Mouse (Mus musculus) small intestine, adult 2 months (tissue): ENCODE measurements around the gene Nme3. TPM values are rescaled to one million over a fixed set of nuclear protein-coding genes. Genes with fewer than 3 reads are reported as not detected.

Source experiments
- H3K27ac ChIP-seq: fragments of 200-500 bp; 2 replicates; pipeline ENCODE4 v1.5.1; 2012; ENCODE audit warnings: low read depth, low read length, control low read depth, inconsistent platforms; ENCODE audit not compliant: insufficient read depth
- H3K27me3 ChIP-seq: fragments of 200-500 bp; 2 replicates; pipeline ENCODE4 v1.6.1; 2012; ENCODE audit warnings: mild to moderate bottlenecking, moderate library complexity, low read length, inconsistent platforms; ENCODE audit not compliant: control insufficient read depth, insufficient read depth
- H3K36me3 ChIP-seq: fragments of 200-500 bp; 2 replicates; pipeline ENCODE4 v1.6.1; 2012; ENCODE audit warnings: mild to moderate bottlenecking, low read length, control low read depth, inconsistent platforms; ENCODE audit not compliant: control insufficient read depth, insufficient read depth
- H3K4me1 ChIP-seq: fragments of 200-500 bp; 2 replicates; pipeline ENCODE4 v1.6.1; 2012; ENCODE audit warnings: low read length, inconsistent platforms, mixed read lengths; ENCODE audit not compliant: control insufficient read depth, insufficient read depth, insufficient read length
- H3K4me3 ChIP-seq: fragments of 200-500 bp; 2 replicates; pipeline ENCODE4 v1.5.1; 2012; ENCODE audit warnings: low read depth, mild to moderate bottlenecking, control low read depth, inconsistent platforms, low read length, moderate library complexity
- CTCF ChIP-seq: fragments of 200-500 bp; IDR thresholded peaks from 2 replicates; pipeline ENCODE4 v1.5.1; 2012; ENCODE audit warnings: low read depth, mild to moderate bottlenecking, control low read depth, inconsistent platforms, low read length, moderate library complexity, mixed read lengths; ENCODE audit not compliant: insufficient replicate concordance, insufficient read length; ENCODE audit errors: extremely low read depth
- POLR2A ChIP-seq: fragments of 200-500 bp; IDR thresholded peaks from 2 replicates; pipeline ENCODE4 v1.6.1; 2012; ENCODE audit warnings: low read depth, mild to moderate bottlenecking, control low read depth, inconsistent platforms, low read length, moderate library complexity
- WGBS: fragments of 180-500 bp; shearing (Covaris S2); methylation state at CpG from one replicate; pipeline ENCODE4 v1.1.7; 2018; 5-methylcytosine and 5-hydroxymethylcytosine counted together
- polyA plus RNA-seq: library from polyadenylated mRNA; depleted of rRNA; stranded (reverse); fragments of >200 nt; gene quantifications from 2 replicates; pipeline ENCODE4 v1.2.3, GENCODE M21; 2012

Nme3 gene
- polyA plus RNA-seq, 1 experiment, result 52.4 TPM

GRCm38 (mm10) chr17:24923246-24923645 lies 26.9 kb downstream of the Nme3 start:
- TF ChIP-seq POLR2A, result no peak
- no peak for TF ChIP-seq CTCF
- Histone ChIP-seq H3K27ac (no peak overlapping the region), H3K4me3 (no peak overlapping the region), H3K27me3 (no peaks in the 10 kb centered on the region), H3K4me1 (no peaks in the 10 kb centered on the region), H3K36me3 (peaks cover 53% of the 10 kb centered on the region)
- 96% methylated on average over 1 of the region's 1 CpGs for WGBS

DNA sequence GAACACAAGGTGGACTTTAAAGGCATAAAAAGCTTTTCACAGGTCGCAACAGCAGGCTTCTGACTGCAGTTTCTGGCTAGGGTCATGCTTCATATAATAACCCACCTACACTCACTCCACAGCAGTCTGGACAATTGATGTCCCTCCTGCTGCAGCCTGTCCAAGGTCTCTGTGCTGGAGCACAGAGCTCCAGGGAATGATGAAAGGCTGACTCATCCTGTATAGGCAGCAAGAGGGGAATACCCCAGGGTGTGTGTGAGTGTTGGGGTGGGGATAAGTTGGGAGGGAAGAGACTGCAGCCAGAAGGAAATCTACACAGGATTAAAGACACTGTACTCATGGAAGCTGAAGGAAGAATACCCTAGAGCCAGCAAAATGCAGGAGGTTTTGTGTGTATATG lies 33.2 kb downstream of the Nme3 start:
- no peaks in the 10 kb centered on the region for H3K4me1 ChIP-seq
- H3K4me3 ChIP-seq, result no peak overlapping the region
- 79% methylated on average over 1 of the region's 1 CpGs for WGBS
- no peaks in the 10 kb centered on the region for H3K27me3 ChIP-seq
- H3K36me3 ChIP-seq, result peaks cover 23% of the 10 kb centered on the region
- TF ChIP-seq CTCF (no peak), POLR2A (no peak)
- H3K27ac ChIP-seq, result no peak overlapping the region

DNA sequence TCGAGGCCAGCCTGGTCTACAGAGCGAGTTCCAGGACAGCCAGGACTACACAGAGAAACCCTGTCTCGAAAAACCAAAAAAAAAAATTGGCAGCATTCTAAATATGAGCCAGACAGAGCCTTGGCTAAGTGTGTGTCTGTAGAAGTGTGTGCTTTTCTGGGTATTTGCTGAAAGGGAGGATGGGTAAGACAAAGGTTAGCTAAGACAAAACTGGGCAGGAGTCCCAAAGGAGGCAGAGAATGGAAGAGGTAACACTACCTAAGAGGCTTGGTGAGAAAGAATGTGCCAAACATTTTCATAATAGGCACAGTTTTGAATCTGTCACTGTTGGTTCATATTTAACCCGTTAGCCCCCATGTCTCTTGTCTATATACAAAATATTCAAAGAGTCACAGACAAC lies 36.1 kb downstream of the Nme3 start:
- peaks cover 4% of the 10 kb centered on the region; the same call in 1 of the 2 replicates for H3K4me1 ChIP-seq
- peaks cover 4% of the 10 kb centered on the region for H3K36me3 ChIP-seq
- 87% methylated on average over 4 of the region's 4 CpGs for WGBS
- H3K4me3 ChIP-seq, result no peak overlapping the region
- TF ChIP-seq CTCF, result no peak
- no peak for TF ChIP-seq POLR2A
- no peaks in the 10 kb centered on the region for H3K27me3 ChIP-seq
- H3K27ac ChIP-seq, result no peak overlapping the region

DNA sequence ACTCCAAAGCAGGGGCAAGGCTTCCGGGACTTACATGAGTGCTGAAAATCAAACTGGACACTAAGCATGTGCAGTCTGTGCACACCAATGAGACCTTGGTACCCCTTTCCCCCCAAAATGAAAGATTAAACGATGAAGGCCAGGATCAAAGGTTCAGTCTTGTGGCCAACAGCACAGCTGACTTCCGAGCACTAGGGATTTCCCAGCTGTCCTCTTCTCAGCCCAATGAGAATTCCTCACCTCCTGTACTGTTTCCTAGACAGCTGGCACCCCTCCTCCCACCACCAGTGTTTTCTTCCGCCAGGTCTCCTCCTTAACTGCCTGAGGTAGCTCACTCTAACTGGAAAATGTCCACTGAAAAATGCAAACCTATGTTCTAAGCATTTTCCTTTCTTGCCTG lies 36.9 kb downstream of the Nme3 start:
- no peak overlapping the region for H3K27ac ChIP-seq
- no peaks in the 10 kb centered on the region for H3K27me3 ChIP-seq
- 66% methylated on average over 4 of the region's 4 CpGs for WGBS
- TF ChIP-seq CTCF (no peak), POLR2A (no peak)
- H3K36me3 ChIP-seq, result no peaks in the 10 kb centered on the region
- H3K4me1 ChIP-seq, result peaks cover 4% of the 10 kb centered on the region; the same call in 1 of the 2 replicates
- H3K4me3 ChIP-seq, result no peak overlapping the region

DNA sequence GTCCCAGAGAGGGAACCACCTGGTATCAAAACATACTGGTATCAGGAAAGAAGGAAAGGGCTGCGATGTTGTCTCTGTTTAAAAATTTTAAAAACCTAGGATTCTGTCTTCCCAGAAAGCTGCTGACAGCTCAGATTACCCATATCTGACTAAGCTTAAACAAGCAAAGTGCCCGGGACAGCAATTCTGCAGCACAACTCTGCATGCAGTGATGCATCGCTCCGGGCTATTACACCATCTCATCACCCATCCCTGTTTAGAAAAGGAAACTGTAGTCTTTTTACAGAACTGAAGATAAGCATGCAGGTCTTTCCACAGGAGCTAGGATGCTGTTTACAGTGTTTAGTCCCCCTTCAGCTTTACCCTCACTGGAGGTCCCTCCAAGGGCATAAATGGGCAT lies 38.6 kb downstream of the Nme3 start:
- H3K4me3 ChIP-seq, result no peak overlapping the region

DNA sequence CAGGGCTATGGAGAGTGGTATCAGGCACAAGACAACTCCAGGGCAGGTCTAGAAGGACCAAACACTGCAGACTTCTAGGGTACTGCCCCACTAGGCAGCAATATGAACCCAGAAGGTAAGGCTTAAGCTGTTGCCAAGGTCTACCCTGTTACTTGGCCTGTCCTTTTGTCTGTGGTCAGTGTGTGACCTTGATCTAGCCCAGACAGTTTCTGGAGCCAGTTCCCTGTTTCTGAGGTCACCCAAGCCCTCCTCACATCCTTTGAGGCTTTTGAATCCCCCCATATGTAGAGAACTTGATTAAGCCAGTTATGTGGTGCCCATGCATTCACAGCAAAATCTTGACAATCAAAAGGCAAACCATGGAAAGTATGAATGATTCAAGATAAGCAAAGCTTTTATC lies 39.4 kb downstream of the Nme3 start:
- Histone ChIP-seq H3K36me3 (no peaks in the 10 kb centered on the region), H3K4me1 (peaks cover 4% of the 10 kb centered on the region; the same call in 1 of the 2 replicates), H3K27ac (no peak overlapping the region), H3K4me3 (no peak overlapping the region; the same call in 1 of the 2 replicates), H3K27me3 (no peaks in the 10 kb centered on the region)
- no peak for TF ChIP-seq CTCF
- no peak for TF ChIP-seq POLR2A

More for the DNA sequence above, 38.6 kb downstream of the Nme3 start:
- TF ChIP-seq CTCF (no peak), POLR2A (no peak)
- Histone ChIP-seq H3K4me1 (peaks cover 4% of the 10 kb centered on the region; the same call in 1 of the 2 replicates), H3K27me3 (no peaks in the 10 kb centered on the region), H3K27ac (no peak overlapping the region), H3K36me3 (no peaks in the 10 kb centered on the region)
- WGBS, result 75% methylated on average over 4 of the region's 4 CpGs

- no peaks in the 10 kb centered on the region for H3K36me3 ChIP-seq
- peaks cover 4% of the 10 kb centered on the region; the same call in 1 of the 2 replicates for H3K4me1 ChIP-seq
- peak within 1 kb of the TSS; percentile 70 for H3K4me3 ChIP-seq
- under 1% methylated on average over 78 of the region's 78 CpGs for WGBS
- no peaks in the 10 kb centered on the region for H3K27me3 ChIP-seq
- TF ChIP-seq CTCF (peak; percentile 37; the same call in 1 of the 2 replicates), POLR2A (peak; percentile 44)
- H3K27ac ChIP-seq, result peak within 1 kb of the TSS; percentile 82
Measured at GRCm38 (mm10) chr17:24936259-24937237, 40.2 kb downstream of the Nme3 start, which contains the start of gene Mapk8ip3. TSS of gene Mapk8ip3 (minus strand) at chr17:24936977.
